Mouse (Mus musculus) MEL (cell line): ENCODE measurements around the gene Cela1. TPM values are rescaled to one million over a fixed set of nuclear protein-coding genes. Genes with fewer than 3 reads are reported as not detected.

Experiments
- DNase-seq: peaks from one replicate; pipeline ENCODE4 v3.0.0; 2011; ENCODE audit warnings: low read depth, low spot score
- H3K27ac ChIP-seq: 2 replicates; pipeline ENCODE4 v1.5.1; 2012; ENCODE audit warnings: low read depth, mild to moderate bottlenecking, control low read depth, low read length, moderate library complexity; ENCODE audit not compliant: control insufficient read depth
- H3K27me3 ChIP-seq, 2 experiments: fragments of 150-350 bp in 1 of 2; sonication (generic) in 1 of 2; 2 replicates each; pipeline ENCODE4 v1.6.1; 2012; ENCODE audit warnings: low read length in 2 of 2, mild to moderate bottlenecking in 2 of 2, improper control_type of control experiment in 1 of 2, moderate library complexity in 1 of 2; ENCODE audit not compliant: insufficient read depth in 2 of 2, control insufficient read depth in 1 of 2
- H3K36me3 ChIP-seq, 2 experiments: 2 replicates each; pipeline ENCODE4 v1.6.1; 2012 to 2014; ENCODE audit warnings: low read length in 2 of 2, improper control_type of control experiment in 1 of 2, inconsistent platforms in 1 of 2, mild to moderate bottlenecking in 1 of 2; ENCODE audit not compliant: insufficient read depth in 2 of 2, control insufficient read depth in 1 of 2
- H3K4me1 ChIP-seq, 2 experiments: fragments of 150-350 bp in 1 of 2; sonication (generic) in 1 of 2; 2 replicates each; pipeline ENCODE4 v1.6.1; 2012; ENCODE audit warnings: low read length in 2 of 2, improper control_type of control experiment in 1 of 2, mild to moderate bottlenecking in 1 of 2; ENCODE audit not compliant: insufficient read depth in 2 of 2, control insufficient read depth in 1 of 2
- H3K4me3 ChIP-seq, 2 experiments: fragments of 150-350 bp in 1 of 2; sonication (generic) in 1 of 2; 2 replicates each; pipeline ENCODE4 v1.5.1; 2012; ENCODE audit warnings: low read depth in 2 of 2, low read length in 2 of 2, mild to moderate bottlenecking in 2 of 2, moderate library complexity in 2 of 2, control low read depth in 1 of 2, improper control_type of control experiment in 1 of 2; ENCODE audit not compliant: control insufficient read depth in 1 of 2, insufficient read depth in 1 of 2
- H3K79me2 ChIP-seq: 2 replicates; pipeline ENCODE4 v1.6.1; 2012; ENCODE audit warnings: mild to moderate bottlenecking, low read length, moderate library complexity; ENCODE audit not compliant: control insufficient read depth, poor library complexity, insufficient read depth
- H3K9ac ChIP-seq: 2 replicates; pipeline ENCODE4 v1.6.1; 2012; ENCODE audit warnings: low read depth, mild to moderate bottlenecking, control low read depth, low read length, moderate library complexity; ENCODE audit not compliant: control insufficient read depth, poor library complexity, severe bottlenecking
- H3K9me3 ChIP-seq: fragments of 150-350 bp; sonication (generic); replicated peaks from 2 replicates; pipeline ENCODE4 v1.6.1; 2012; ENCODE audit warnings: mild to moderate bottlenecking, low read length, improper control_type of control experiment, moderate library complexity; ENCODE audit not compliant: insufficient read depth
- BHLHE40 ChIP-seq: IDR thresholded peaks from 2 replicates; pipeline ENCODE4 v1.6.1; 2012; ENCODE audit warnings: low read depth, mild to moderate bottlenecking, inconsistent platforms, low read length, improper control_type of control experiment, borderline replicate concordance
- CHD1 ChIP-seq: IDR thresholded peaks from 2 replicates; pipeline ENCODE4 v1.6.1; 2012; ENCODE audit warnings: low read depth, mild to moderate bottlenecking, inconsistent platforms, low read length, improper control_type of control experiment
- CHD2 ChIP-seq: IDR thresholded peaks from 2 replicates; pipeline ENCODE4 v1.6.1; 2011; ENCODE audit warnings: low read length, improper control_type of control experiment
- CTCF ChIP-seq, 3 experiments: IDR thresholded peaks in 2 of 3; conservative IDR thresholded peaks in 1 of 3; 2 replicates each; pipeline ENCODE4 v1.5.1; 2011 to 2012; ENCODE audit warnings: low read length in 3 of 3, low read depth in 2 of 3, mild to moderate bottlenecking in 2 of 3, improper control_type of control experiment in 1 of 3, inconsistent platforms in 1 of 3, mixed read lengths in 1 of 3, moderate library complexity in 1 of 3; ENCODE audit not compliant: control insufficient read depth in 1 of 3, insufficient read depth in 1 of 3, poor library complexity in 1 of 3, severe bottlenecking in 1 of 3
- ELF1 ChIP-seq: IDR thresholded peaks from 2 replicates; pipeline ENCODE4 v1.6.1; 2014; ENCODE audit warnings: low read depth, mild to moderate bottlenecking, inconsistent platforms, low read length, improper control_type of control experiment, moderate library complexity
- EP300 ChIP-seq, 2 experiments: IDR thresholded peaks; 2 replicates each; pipeline ENCODE4 v1.6.1; 2011; ENCODE audit warnings: improper control_type of control experiment in 2 of 2, low read length in 2 of 2, low read depth in 1 of 2, mild to moderate bottlenecking in 1 of 2
- ETS1 ChIP-seq: IDR thresholded peaks from 2 replicates; pipeline ENCODE4 v1.6.1; 2012; ENCODE audit warnings: low read depth, mild to moderate bottlenecking, inconsistent platforms, low read length, improper control_type of control experiment, moderate library complexity
- GABPA ChIP-seq: IDR thresholded peaks from 2 replicates; pipeline ENCODE4 v1.6.1; 2012; ENCODE audit warnings: low read depth, mild to moderate bottlenecking, inconsistent platforms, low read length, improper control_type of control experiment, moderate library complexity
- HCFC1 ChIP-seq: IDR thresholded peaks from 2 replicates; pipeline ENCODE4 v1.6.1; 2012; ENCODE audit warnings: low read depth, mild to moderate bottlenecking, inconsistent platforms, low read length, improper control_type of control experiment, moderate library complexity
- KAT2A ChIP-seq: conservative IDR thresholded peaks from 2 replicates; pipeline ENCODE4 v1.6.1; 2012; ENCODE audit warnings: low read depth, low read length, improper control_type of control experiment, inconsistent platforms
- MAFK ChIP-seq: IDR thresholded peaks from 2 replicates; pipeline ENCODE4 v1.6.1; 2011; ENCODE audit warnings: low read depth, mild to moderate bottlenecking, low read length, improper control_type of control experiment, borderline replicate concordance
- MAX ChIP-seq: IDR thresholded peaks from 2 replicates; pipeline ENCODE4 v1.6.1; 2011; ENCODE audit warnings: low read length, improper control_type of control experiment
- MAZ ChIP-seq: IDR thresholded peaks from 2 replicates; pipeline ENCODE4 v1.6.1; 2012; ENCODE audit warnings: low read depth, mild to moderate bottlenecking, inconsistent platforms, low read length, improper control_type of control experiment
- MEF2A ChIP-seq: IDR thresholded peaks from 2 replicates; pipeline ENCODE4 v1.6.1; 2014; ENCODE audit warnings: low read depth, mild to moderate bottlenecking, inconsistent platforms, low read length, improper control_type of control experiment; ENCODE audit not compliant: poor library complexity, insufficient replicate concordance, severe bottlenecking; ENCODE audit errors: extremely low read depth
- MXI1 ChIP-seq: IDR thresholded peaks from 2 replicates; pipeline ENCODE4 v1.6.1; 2011; ENCODE audit warnings: mild to moderate bottlenecking, low read depth, low read length, improper control_type of control experiment
- MYB ChIP-seq: IDR thresholded peaks from 2 replicates; pipeline ENCODE4 v1.6.1; 2011; ENCODE audit warnings: mild to moderate bottlenecking, low read depth, low read length, improper control_type of control experiment
- NELFE ChIP-seq: IDR thresholded peaks from 2 replicates; pipeline ENCODE4 v1.6.1; 2011; ENCODE audit warnings: low read depth, low read length, improper control_type of control experiment
- NRF1 ChIP-seq: IDR thresholded peaks from 2 replicates; pipeline ENCODE4 v1.6.1; 2014; ENCODE audit warnings: low read depth, mild to moderate bottlenecking, inconsistent platforms, low read length, improper control_type of control experiment, moderate library complexity; ENCODE audit not compliant: poor library complexity, insufficient read depth, severe bottlenecking
- POLR2A ChIP-seq, 2 experiments: IDR thresholded peaks; 2 replicates each; pipeline ENCODE4 v1.6.1; 2011 to 2012; ENCODE audit warnings: low read length in 2 of 2, mild to moderate bottlenecking in 2 of 2, control low read depth in 1 of 2, improper control_type of control experiment in 1 of 2, low read depth in 1 of 2, moderate library complexity in 1 of 2; ENCODE audit not compliant: control insufficient read depth in 1 of 2, insufficient read depth in 1 of 2, poor library complexity in 1 of 2
- POLR2AphosphoS2 ChIP-seq: IDR thresholded peaks from 2 replicates; pipeline ENCODE4 v1.6.1; 2011; ENCODE audit warnings: low read length, improper control_type of control experiment
- POLR2AphosphoS5 ChIP-seq: IDR thresholded peaks from 2 replicates; pipeline ENCODE4 v1.6.1; 2012; ENCODE audit warnings: low read depth, borderline replicate concordance, mild to moderate bottlenecking, inconsistent platforms, low read length, moderate library complexity, mixed read lengths
- RAD21 ChIP-seq: IDR thresholded peaks from 2 replicates; pipeline ENCODE4 v1.6.1; 2011; ENCODE audit warnings: mild to moderate bottlenecking, low read depth, low read length, improper control_type of control experiment
- SMC3 ChIP-seq: IDR thresholded peaks from 2 replicates; pipeline ENCODE4 v1.6.1; 2011; ENCODE audit warnings: low read depth, low read length, improper control_type of control experiment
- TAL1 ChIP-seq: IDR thresholded peaks from 2 replicates; pipeline ENCODE4 v1.6.1; 2012; ENCODE audit warnings: mild to moderate bottlenecking, inconsistent platforms, low read length, moderate library complexity, mixed read lengths
- TBP ChIP-seq: IDR thresholded peaks from 2 replicates; pipeline ENCODE4 v1.8.0; 2011; ENCODE audit warnings: low read depth, low read length, improper control_type of control experiment
- UBTF ChIP-seq: IDR thresholded peaks from 2 replicates; pipeline ENCODE4 v1.6.1; 2012; ENCODE audit warnings: low read depth, mild to moderate bottlenecking, inconsistent platforms, low read length, improper control_type of control experiment, moderate library complexity, borderline replicate concordance; ENCODE audit not compliant: insufficient read depth
- USF2 ChIP-seq, 2 experiments: IDR thresholded peaks; 2 replicates each; pipeline ENCODE4 v1.6.1; 2011 to 2012; ENCODE audit warnings: improper control_type of control experiment in 2 of 2, low read length in 2 of 2, borderline replicate concordance in 1 of 2, inconsistent platforms in 1 of 2, low read depth in 1 of 2, mild to moderate bottlenecking in 1 of 2; ENCODE audit not compliant: insufficient read depth in 1 of 2
- ZC3H11A ChIP-seq: IDR thresholded peaks from 2 replicates; pipeline ENCODE4 v1.6.1; 2012; ENCODE audit warnings: low read depth, mild to moderate bottlenecking, inconsistent platforms, low read length, improper control_type of control experiment
- ZMIZ1 ChIP-seq: IDR thresholded peaks from 2 replicates; pipeline ENCODE4 v1.6.1; 2012; ENCODE audit warnings: low read depth, mild to moderate bottlenecking, inconsistent platforms, low read length, improper control_type of control experiment, moderate library complexity
- polyA plus RNA-seq, 2 experiments: library from polyadenylated mRNA; stranded (reverse) in 1 of 2; unstranded in 1 of 2; fragments of >175 nt in 1 of 2; fragments of >200 nt in 1 of 2; gene quantifications; 2 replicates each; pipeline versions ENCODE4 v1.2.1 to v1.2.4; 2012; ENCODE audit warnings: low replicate concordance in 2 of 2, low read depth in 1 of 2; ENCODE audit not compliant: insufficient read length in 2 of 2, insufficient read depth in 1 of 2, missing spikeins in 1 of 2
- total RNA-seq: library from RNA; depleted of rRNA; stranded (reverse); fragments of 300-350 nt; gene quantifications from 2 replicates; pipeline ENCODE4 v1.2.3, GENCODE M21; 2012

Gene Cela1
- total and polyA plus RNA-seq, 3 experiments, result 51.4 to 60.3 TPM; not detected in 1

GRCm38 (mm10) chr15:100684450-100684849, 3.3 kb downstream of the Cela1 start:
- Histone ChIP-seq H3K4me1 (peaks cover 23 to 35% of the 10 kb centered on the region in 2 experiments), H3K9me3 (no peaks in the 10 kb centered on the region), H3K9ac (peak overlapping the region; percentile 77), H3K27ac (peak overlapping the region; percentile 49), H3K4me3 (peak overlapping the region; percentile 53 to 65), H3K27me3 (no peaks in the 10 kb centered on the region), H3K36me3 (peaks cover 0 to 26% of the 10 kb centered on the region in 2 experiments; a peak in 2 of 4 replicates), H3K79me2 (peaks cover 6% of the 10 kb centered on the region)
- DNase-seq, result peak; percentile 41
- TF ChIP-seq EP300 (IDR thresholded peaks at IDR 0.05; ENCODE audit: low read depth in 1 of 2, low read length in 2 of 2) (no peak), KAT2A (no peak), NRF1 (no peak), POLR2AphosphoS2 (no peak), SMC3 (no peak), ELF1 (no peak), CHD1 (no peak), UBTF (no peak), GABPA (no peak), CHD2 (no peak), HCFC1 (no peak), CTCF (IDR thresholded peaks at IDR 0.05 in 2 of 3, conservative IDR thresholded peaks at IDR 0.05 in 1 of 3; ENCODE audit: control insufficient read depth in 1 of 3, insufficient read depth in 1 of 3, low read depth in 2 of 3, low read length in 3 of 3, poor library complexity in 1 of 3, severe bottlenecking in 1 of 3) (no peak), MXI1 (no peak; the same call in none of the 2 replicates), MAX (no peak), TAL1 (no peak), MAZ (no peak), USF2 (IDR thresholded peaks at IDR 0.05; ENCODE audit: borderline replicate concordance in 1 of 2, insufficient read depth in 1 of 2, low read depth in 1 of 2, low read length in 2 of 2) (no peak)

DNA sequence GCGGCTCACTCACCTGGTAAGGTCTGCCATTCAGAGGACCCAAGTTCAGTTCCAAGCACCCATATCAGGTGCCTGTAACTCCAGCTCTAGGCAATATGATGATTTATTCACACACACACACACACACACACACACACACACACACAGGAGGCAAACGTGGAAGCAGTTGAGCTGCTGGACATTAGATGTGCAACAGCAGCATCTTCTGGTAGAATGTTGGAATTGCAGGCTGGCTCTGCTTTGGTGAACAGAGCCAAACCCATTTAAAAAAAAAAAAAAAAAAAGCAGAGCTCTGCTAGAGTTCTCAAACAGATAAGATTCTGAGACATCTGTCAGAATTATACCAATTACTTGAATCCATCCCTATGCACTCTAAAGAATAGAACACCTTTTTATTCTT, 4.7 kb downstream of the Cela1 start:
- no peaks in the 10 kb centered on the region for H3K9me3 ChIP-seq
- H3K4me1 ChIP-seq, result peaks cover 23 to 34% of the 10 kb centered on the region in 2 experiments
- H3K4me3 ChIP-seq, result no peak overlapping the region
- TF ChIP-seq MXI1, result peak; percentile 81
- TF ChIP-seq USF2 (IDR thresholded peaks at IDR 0.05; ENCODE audit: borderline replicate concordance in 1 of 2, insufficient read depth in 1 of 2, low read depth in 1 of 2, low read length in 2 of 2), result no peak
- TF ChIP-seq NELFE, result peak; percentile 23; the same call in 1 of the 2 replicates
- 0 out of 2 replicates have a peak, but pooled peaks have one; percentile 52 for TF ChIP-seq MAZ
- TF ChIP-seq MAFK, result 0 out of 2 replicates have a peak, but pooled peaks have one; percentile 53
- TF ChIP-seq TBP, result peak; percentile 59; the same call in 1 of the 2 replicates
- peak; percentile 81 for TF ChIP-seq ETS1
- no peak for TF ChIP-seq CHD2
- no peak for TF ChIP-seq MEF2A
- TF ChIP-seq POLR2AphosphoS5, result no peak
- peak; percentile 40; the same call in 1 of the 2 replicates for TF ChIP-seq MYB
- TF ChIP-seq BHLHE40, result peak; percentile 50
- no peak for TF ChIP-seq ZMIZ1
- peak; percentile 60 to 79; a peak in 3 of 4 replicates for TF ChIP-seq EP300 (IDR thresholded peaks at IDR 0.05; ENCODE audit: low read depth in 1 of 2, low read length in 2 of 2)
- no peak; the same call in none of the 2 replicates for TF ChIP-seq RAD21
- TF ChIP-seq ZC3H11A, result peak; percentile 97
- 0 out of 2 replicates have a peak, but pooled peaks have one; percentile 21 for TF ChIP-seq KAT2A
- peak in 1 of 2 experiments; percentile 27; a peak in 1 of 4 replicates for TF ChIP-seq POLR2A (IDR thresholded peaks at IDR 0.05; ENCODE audit: control insufficient read depth in 1 of 2, insufficient read depth in 1 of 2, low read depth in 1 of 2, low read length in 2 of 2, poor library complexity in 1 of 2)
- peak; percentile 26; the same call in 1 of the 2 replicates for TF ChIP-seq TAL1

More for the DNA sequence above, 4.7 kb downstream of the Cela1 start:
- Histone ChIP-seq H3K27ac (no peak overlapping the region), H3K9ac (no peak overlapping the region), H3K36me3 (peaks cover 0 to 26% of the 10 kb centered on the region in 2 experiments; a peak in 2 of 4 replicates), H3K79me2 (peaks cover 6% of the 10 kb centered on the region), H3K27me3 (no peaks in the 10 kb centered on the region)
- DNase-seq, result peak; percentile 96
